Comparison of ENCODE assay signal across 22 mouse cellular contexts in the genomic region with DNA sequence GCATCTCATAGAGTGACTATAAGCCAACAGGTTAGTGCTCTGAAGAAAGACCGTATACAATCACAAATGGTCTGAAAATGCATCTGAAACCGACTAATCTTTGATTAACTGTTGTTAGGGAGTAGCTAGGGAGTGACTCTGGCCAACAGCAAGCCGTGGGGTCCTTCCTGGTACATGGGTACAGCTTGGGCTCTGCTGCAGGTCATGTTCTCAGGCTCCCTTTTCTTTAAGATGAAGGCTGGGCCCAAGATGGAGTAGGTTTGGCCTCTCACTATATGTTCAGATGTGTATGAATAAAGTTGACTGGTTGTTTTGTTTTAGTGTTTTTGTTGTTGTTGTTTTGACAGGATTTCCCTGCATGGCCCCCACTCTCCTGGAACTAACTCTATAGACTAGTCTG. TPM values are rescaled to one million over a fixed set of nuclear protein-coding genes. Genes with fewer than 3 reads are reported as not detected.
DNase-seq lines count a peak whose midpoint lies in the region.
"Had no signal": no experiment of that assay in that cellular context is flagged by ENCODE, and none has a peak within 500 bp of the region (broad histone marks: within the 10 kb centered on the region; RNA-seq: fewer than 3 reads in every experiment).

No protein-coding gene starts in this region.

- peak; percentile 2 for DNase-seq in gastrocnemius, postnatal 25 days
- no peak for DNase-seq in gastrocnemius, postnatal 14 days
- DNase-seq in heart, embryonic 10.5 days (ENCODE audit: low spot score) = peak; percentile 59
- no peak for DNase-seq in heart, postnatal 10 days
- DNase-seq: adrenal gland, adult 2 months; adrenal gland, postnatal 10 days; adrenal gland, postnatal 25 days; cerebellum, adult 11 months; cerebellum, adult 18-20 months; cerebellum, adult 8-10 months; cerebellum, adult 9-11 months; cerebellum, postnatal 14 days; cerebellum, postnatal 36 days; embryo, embryonic 11 days had no signal

- no peak overlapping the region for H3K27ac ChIP-seq in heart, embryonic 10.5 days
- H3K27ac ChIP-seq: embryonic facial prominence, embryonic 13.5 days; embryonic facial prominence, embryonic 15.5 days; forebrain, embryonic 12.5 days had no signal

- no peak overlapping the region for H3K4me3 ChIP-seq in heart, embryonic 10.5 days
- H3K4me3 ChIP-seq: embryonic facial prominence, embryonic 13.5 days; embryonic facial prominence, embryonic 15.5 days; erythroblast, embryonic 14.5 days; forebrain, embryonic 12.5 days had no signal

- H3K4me1 ChIP-seq in heart, embryonic 10.5 days = peaks cover 13% of the 10 kb centered on the region; the same call in 1 of the 2 replicates

- WGBS in heart, embryonic 10.5 days = 62% methylated on average over 3 of the region's 3 CpGs

- intact Hi-C loops in gastrocnemius, postnatal 14 days (cut with DNase I; ENCODE audit: low total_unique reads) = no loop called here
- intact Hi-C loops in heart, postnatal 10 days (cut with DNase I) = no loop called here

- peaks cover 3% of the 10 kb centered on the region; the same call in 1 of the 2 replicates for H3K36me3 ChIP-seq in heart, embryonic 10.5 days
- H3K36me3 ChIP-seq: embryonic facial prominence, embryonic 15.5 days had no signal

- H3K27me3 ChIP-seq in heart, embryonic 10.5 days (ENCODE audit: insufficient read depth, poor library complexity, severe bottlenecking) = no peaks in the 10 kb centered on the region
- H3K27me3 ChIP-seq: embryonic facial prominence, embryonic 13.5 days; embryonic facial prominence, embryonic 15.5 days had no signal

- H3K9me3 ChIP-seq in heart, embryonic 10.5 days = no peaks in the 10 kb centered on the region
- H3K9me3 ChIP-seq: embryonic facial prominence, embryonic 13.5 days; embryonic facial prominence, embryonic 15.5 days; forebrain, embryonic 12.5 days had no signal

RNA-seq across cellular contexts. Expression of a gene that starts 2.0 kb away (rescaled TPM):
- total RNA-seq in gastrocnemius, postnatal 25 days (2021) = 10 to 100 TPM; 24.3 to 31.2 TPM
- total RNA-seq in gastrocnemius, postnatal 14 days (2021) = 10 to 100 TPM; 32.2 to 37.1 TPM
- polyA plus RNA-seq in heart, embryonic 10.5 days (2016; fragmentation: Nextera tagmentation; extraction: Ambion mirVana) = 65.9 and 80.1 TPM in 2 replicates
- total RNA-seq in heart, postnatal 10 days (2021) = 10 to 100 TPM; 31.8 to 34.0 TPM

RNA-seq across cellular contexts. Expression of a gene that starts 14.8 kb away (rescaled TPM):
- total RNA-seq in gastrocnemius, postnatal 25 days (2021) = not detected
- total RNA-seq in gastrocnemius, postnatal 14 days (2021) = not detected
- 0.15 TPM in 1 of 2 replicates, not detected in the other for polyA plus RNA-seq in heart, embryonic 10.5 days (2016; fragmentation: Nextera tagmentation; extraction: Ambion mirVana)
- total RNA-seq in heart, postnatal 10 days (2021) = not detected
- total RNA-seq: adrenal gland, adult 2 months; adrenal gland, postnatal 10 days; adrenal gland, postnatal 25 days; common myeloid progenitor, adult 5-6 weeks had no signal
- polyA plus RNA-seq: adrenal gland, adult 2 months; brain, embryonic 14.5 days; embryonic facial prominence, embryonic 11.5 days; erythroblast, embryonic 14.5 days; forebrain, embryonic 14.5 days had no signal

RNA-seq across cellular contexts. Expression of a gene that starts 21.7 kb away (rescaled TPM):
- under 1 TPM; 0.51 to 0.78 TPM for total RNA-seq in gastrocnemius, postnatal 25 days (2021)
- total RNA-seq in gastrocnemius, postnatal 14 days (2021) = 1 to 10 TPM; 1.1 to 3.0 TPM
- 0.32 and 0.73 TPM in 2 replicates for polyA plus RNA-seq in heart, embryonic 10.5 days (2016; fragmentation: Nextera tagmentation; extraction: Ambion mirVana)
- under 1 TPM; 0.12 to 0.36 TPM for total RNA-seq in heart, postnatal 10 days (2021)
- polyA plus RNA-seq: erythroblast, embryonic 14.5 days had no signal

RNA-seq across cellular contexts. Expression of a gene that starts 29.8 kb away (rescaled TPM):
- total RNA-seq in gastrocnemius, postnatal 25 days (2021) = 10 to 100 TPM; 11.6 to 22.6 TPM
- total RNA-seq in gastrocnemius, postnatal 14 days (2021) = 10 to 100 TPM; 18.8 to 22.8 TPM
- polyA plus RNA-seq in heart, embryonic 10.5 days (2016; fragmentation: Nextera tagmentation; extraction: Ambion mirVana) = 50.3 and 56.3 TPM in 2 replicates
- total RNA-seq in heart, postnatal 10 days (2021) = 10 to 100 TPM; 50.3 to 50.9 TPM

RNA-seq across cellular contexts. Expression of a gene that starts 47.3 kb away (rescaled TPM):
- total RNA-seq in gastrocnemius, postnatal 25 days (2021) = 10 to 100 TPM; 13.0 to 14.2 TPM
- total RNA-seq in gastrocnemius, postnatal 14 days (2021) = 10 to 100 TPM; 17.4 to 20.3 TPM
- polyA plus RNA-seq in heart, embryonic 10.5 days (2016; fragmentation: Nextera tagmentation; extraction: Ambion mirVana) = 4.4 and 6.2 TPM in 2 replicates
- 1 to 10 TPM; 4.3 to 4.7 TPM for total RNA-seq in heart, postnatal 10 days (2021)

Comparison
In these comparisons a context has a peak if more than half of its experiments do, and no peak if none do; other contexts are left out.
1. DNase-seq: peak in gastrocnemius, postnatal 25 days (single experiment) and heart, embryonic 10.5 days (single experiment); none in gastrocnemius, postnatal 14 days (single experiment) and heart, postnatal 10 days (0 of 2).